Mouse (Mus musculus): Measurements from ENCODE around the gene Slc25a5.
A peak's percentile ranks its signal among the peaks of the same experiment; 100 is the strongest.

The Slc25a5 gene

DNA sequence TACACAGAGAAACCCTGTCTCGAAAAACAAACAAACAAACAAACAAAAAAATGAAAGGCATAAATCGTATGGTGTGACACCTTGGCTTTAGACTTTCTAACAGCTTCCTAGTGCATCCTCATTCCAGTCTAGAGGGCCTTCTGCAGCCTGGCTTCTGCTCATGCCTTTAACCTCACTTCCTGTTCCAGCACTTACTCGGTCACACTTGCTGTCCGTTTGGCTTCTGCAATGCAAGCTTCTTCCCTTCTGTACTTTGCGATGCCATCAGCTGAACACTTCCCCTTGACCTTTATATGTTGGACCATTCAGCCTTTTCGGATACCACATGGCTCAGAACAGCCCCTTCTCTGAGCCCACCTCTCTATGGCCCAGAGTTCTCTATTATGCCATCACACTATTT lies 46.2 kb downstream of the Slc25a5 start:
- DNase-seq, result no peak

DNA sequence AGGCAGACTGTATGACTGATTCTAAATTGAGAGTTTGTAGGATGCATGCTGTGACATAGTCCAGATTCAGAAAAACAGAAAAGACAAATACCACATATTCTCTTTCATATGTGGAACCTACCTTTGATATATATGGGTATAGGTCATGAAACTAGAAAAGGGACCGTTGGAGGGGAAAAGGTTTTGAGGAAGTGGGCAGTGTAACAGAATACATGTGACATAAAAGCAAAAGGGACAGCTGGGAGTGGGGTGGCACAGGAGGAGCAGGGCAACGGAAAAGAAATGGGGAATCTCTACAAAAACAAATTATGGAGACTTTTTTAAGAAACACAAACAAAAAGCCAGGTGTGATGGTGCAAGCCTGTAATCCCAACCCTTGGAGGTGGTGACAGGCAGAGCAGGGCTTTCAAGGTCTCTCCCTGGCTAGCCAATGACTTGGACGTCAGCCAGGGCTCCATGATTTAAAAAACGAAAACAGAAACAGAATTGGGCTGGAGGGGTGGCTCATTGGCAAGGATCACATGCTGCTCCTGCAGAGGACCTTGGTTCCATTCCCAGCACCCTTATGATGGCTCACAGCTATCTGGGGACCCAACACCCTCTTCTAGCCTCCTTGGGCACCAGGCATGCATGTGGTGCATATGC lies 48.0 kb downstream of the Slc25a5 start:
- peak; percentile 13 to 20 for DNase-seq

- DNase-seq, result no peak
Measured at GRCm38 (mm10) chrX:36847152-36847551, 51.7 kb downstream of the Slc25a5 start.
